Mouse (Mus musculus) v-Abl transformed pro-B cells (cell line): ENCODE results near the gene Klhl2.

Experiments used
- in situ Hi-C, 2 experiments: fragments of 400-800 bp; cut with MboI; formaldehyde crosslinking; loops; one replicate each; pipeline ENCODE4 v1.15.1; 2025; ENCODE audit not compliant: unreplicated experiment in 2 of 2

Klhl2 gene

GRCm38 (mm10) chr8:64712499-64712898 lies 137.3 kb downstream of the Klhl2 start:
- in situ Hi-C loops: no loop called here

GRCm38 (mm10) chr8:64711544-64711943 lies 138.3 kb downstream of the Klhl2 start:
- in situ Hi-C loops: no loop called here

GRCm38 (mm10) chr8:64707481-64707880 lies 142.3 kb downstream of the Klhl2 start:
- in situ Hi-C loops: no loop called here

GRCm38 (mm10) chr8:64703191-64703590 lies 146.6 kb downstream of the Klhl2 start:
- in situ Hi-C loops: no loop called here

GRCm38 (mm10) chr8:64692651-64693201 lies 157.1 kb downstream of the Klhl2 start, which contains the start of gene Cpe:
Gene Cpe, minus strand, starts transcription at chr8:64693054.
- in situ Hi-C loops: no loop called here

GRCm38 (mm10) chr8:64691591-64692401 lies 158.0 kb downstream of the Klhl2 start:
- in situ Hi-C loops: no loop called here

- in situ Hi-C loops: no loop called here
These were observed 159.0 kb downstream of the Klhl2 start for GRCm38 (mm10) chr8:64690845-64691244.

- in situ Hi-C loops: no loop called here
These were observed 159.5 kb downstream of the Klhl2 start for GRCm38 (mm10) chr8:64690306-64690705.
